Mouse (Mus musculus): ENCODE measurements around the gene Hc. TPM values are rescaled to one million over a fixed set of nuclear protein-coding genes. Genes with fewer than 3 reads are reported as not detected.

Gene Hc
- polyA plus RNA-seq, 2 experiments: 0.33 TPM; not detected in 1

- DNase-seq (ENCODE audit: low spot score) (no peak), ATAC-seq (ENCODE audit: low FRiP score, low read depth) (no peak)
- Histone ChIP-seq H3K27me3 (ENCODE audit: control insufficient read depth, insufficient read depth, low read length) (no peaks in the 10 kb centered on the region), H3K4me1 (ENCODE audit: control insufficient read depth, insufficient read depth, low read length) (no peaks in the 10 kb centered on the region), H3K4me3 (replicated peaks; ENCODE audit: low read length) (no peak overlapping the region), H3K9ac (ENCODE audit: low read depth, low read length, severe bottlenecking) (no peak overlapping the region), H3K36me3 (ENCODE audit: control insufficient read depth, insufficient read depth, low read length) (no peaks in the 10 kb centered on the region), H3K4me2 (replicated peaks; ENCODE audit: low read depth, low read length, severe bottlenecking) (no peak overlapping the region), H3K9me3 (ENCODE audit: control insufficient read depth, low read length) (no peaks in the 10 kb centered on the region), H3K27ac (replicated peaks; ENCODE audit: low read depth, low read length) (no peak overlapping the region)
- WGBS: 87% methylated on average over 9 of the region's 9 CpGs
- TF ChIP-seq POLR2A (IDR thresholded peaks at IDR 0.05; ENCODE audit: borderline replicate concordance, extremely low read depth, insufficient read depth, insufficient read length): no peak
Observed at GRCm38 (mm10) chr2:35038580-35039375, 22.5 kb downstream of the Hc start.

- H3K9ac ChIP-seq (ENCODE audit: low read depth, low read length, severe bottlenecking): no peak overlapping the region
- 72% methylated on average over 3 of the region's 3 CpGs for WGBS
Observed at GRCm38 (mm10) chr2:35024646-35025154, 36.5 kb downstream of the Hc start.

GRCm38 (mm10) chr2:35021806-35022205 lies 39.4 kb downstream of the Hc start:
- Histone ChIP-seq H3K9ac (ENCODE audit: low read depth, low read length, severe bottlenecking) (no peak overlapping the region), H3K27me3 (ENCODE audit: control insufficient read depth, insufficient read depth, low read length) (no peaks in the 10 kb centered on the region), H3K4me2 (replicated peaks; ENCODE audit: low read depth, low read length, severe bottlenecking) (no peak overlapping the region), H3K4me1 (ENCODE audit: control insufficient read depth, insufficient read depth, low read length) (no peaks in the 10 kb centered on the region), H3K4me3 (replicated peaks; ENCODE audit: low read length) (no peak overlapping the region), H3K9me3 (ENCODE audit: control insufficient read depth, low read length) (no peaks in the 10 kb centered on the region), H3K36me3 (ENCODE audit: control insufficient read depth, insufficient read depth, low read length) (no peaks in the 10 kb centered on the region), H3K27ac (replicated peaks; ENCODE audit: low read depth, low read length) (no peak overlapping the region)
- no peak for DNase-seq (ENCODE audit: low spot score)
- no peak for ATAC-seq (ENCODE audit: low FRiP score, low read depth)
- TF ChIP-seq POLR2A (IDR thresholded peaks at IDR 0.05; ENCODE audit: borderline replicate concordance, extremely low read depth, insufficient read depth, insufficient read length): no peak
- WGBS: 78% methylated on average over 5 of the region's 5 CpGs

More at GRCm38 (mm10) chr2:35024646-35025154, 36.5 kb downstream of the Hc start:
- Histone ChIP-seq H3K27me3 (ENCODE audit: control insufficient read depth, insufficient read depth, low read length) (no peaks in the 10 kb centered on the region), H3K9me3 (ENCODE audit: control insufficient read depth, low read length) (no peaks in the 10 kb centered on the region), H3K4me1 (ENCODE audit: control insufficient read depth, insufficient read depth, low read length) (no peaks in the 10 kb centered on the region), H3K4me2 (replicated peaks; ENCODE audit: low read depth, low read length, severe bottlenecking) (no peak overlapping the region), H3K36me3 (ENCODE audit: control insufficient read depth, insufficient read depth, low read length) (no peaks in the 10 kb centered on the region), H3K4me3 (replicated peaks; ENCODE audit: low read length) (no peak overlapping the region), H3K27ac (replicated peaks; ENCODE audit: low read depth, low read length) (no peak overlapping the region)
- TF ChIP-seq POLR2A (IDR thresholded peaks at IDR 0.05; ENCODE audit: borderline replicate concordance, extremely low read depth, insufficient read depth, insufficient read length): no peak
- no peak for ATAC-seq (ENCODE audit: low FRiP score, low read depth)
- DNase-seq (ENCODE audit: low spot score): no peak

- ATAC-seq (ENCODE audit: low FRiP score, low read depth) (no peak), DNase-seq (ENCODE audit: low spot score) (no peak)
- Histone ChIP-seq H3K4me3 (replicated peaks; ENCODE audit: low read length) (no peak overlapping the region), H3K9ac (ENCODE audit: low read depth, low read length, severe bottlenecking) (no peak overlapping the region), H3K27me3 (ENCODE audit: control insufficient read depth, insufficient read depth, low read length) (no peaks in the 10 kb centered on the region), H3K4me1 (ENCODE audit: control insufficient read depth, insufficient read depth, low read length) (no peaks in the 10 kb centered on the region), H3K4me2 (replicated peaks; ENCODE audit: low read depth, low read length, severe bottlenecking) (no peak overlapping the region), H3K36me3 (ENCODE audit: control insufficient read depth, insufficient read depth, low read length) (no peaks in the 10 kb centered on the region), H3K27ac (replicated peaks; ENCODE audit: low read depth, low read length) (no peak overlapping the region), H3K9me3 (ENCODE audit: control insufficient read depth, low read length) (no peaks in the 10 kb centered on the region)
- WGBS: 35% methylated on average over 6 of the region's 6 CpGs
- no peak for TF ChIP-seq POLR2A (IDR thresholded peaks at IDR 0.05; ENCODE audit: borderline replicate concordance, extremely low read depth, insufficient read depth, insufficient read length)
Observed at GRCm38 (mm10) chr2:35015861-35016260, 45.4 kb downstream of the Hc start.

- H3K27me3 ChIP-seq (ENCODE audit: control insufficient read depth, insufficient read depth, low read length): no peaks in the 10 kb centered on the region
- DNase-seq (ENCODE audit: low spot score): no peak
- 80% methylated on average over 8 of the region's 8 CpGs for WGBS
- no peak overlapping the region for H3K9ac ChIP-seq (ENCODE audit: low read depth, low read length, severe bottlenecking)
- H3K4me3 ChIP-seq (replicated peaks; ENCODE audit: low read length): no peak overlapping the region
- no peak for ATAC-seq (ENCODE audit: low FRiP score, low read depth)
- no peaks in the 10 kb centered on the region for H3K9me3 ChIP-seq (ENCODE audit: control insufficient read depth, low read length)
- TF ChIP-seq POLR2A (IDR thresholded peaks at IDR 0.05; ENCODE audit: borderline replicate concordance, extremely low read depth, insufficient read depth, insufficient read length): no peak
- H3K4me2 ChIP-seq (replicated peaks; ENCODE audit: low read depth, low read length, severe bottlenecking): no peak overlapping the region
- H3K4me1 ChIP-seq (ENCODE audit: control insufficient read depth, insufficient read depth, low read length): no peaks in the 10 kb centered on the region
- no peak overlapping the region for H3K27ac ChIP-seq (replicated peaks; ENCODE audit: low read depth, low read length)
- no peaks in the 10 kb centered on the region for H3K36me3 ChIP-seq (ENCODE audit: control insufficient read depth, insufficient read depth, low read length)
Observed at GRCm38 (mm10) chr2:35011649-35012048, 49.6 kb downstream of the Hc start.

Data from limb, embryonic 14.5 days (tissue).